Mouse (Mus musculus) thymus, adult 2 months (tissue): ENCODE results near the gene Pp2d1.
"Not testable (repeated sequence)": the region's sequence is repeated elsewhere in the genome, so short reads cannot be mapped to it uniquely, and the experiment has no call there.

Experiments
- CTCF ChIP-seq: fragments of 200-500 bp; IDR thresholded peaks from 2 replicates; pipeline ENCODE4 v1.5.1; 2012; ENCODE audit warnings: mild to moderate bottlenecking, control low read depth, low read length, moderate library complexity, borderline replicate concordance; ENCODE audit not compliant: control insufficient read depth, poor library complexity, insufficient read depth; ENCODE audit errors: extremely low read depth
- POLR2A ChIP-seq: fragments of 200-500 bp; IDR thresholded peaks from 2 replicates; pipeline ENCODE4 v1.6.1; 2012; ENCODE audit warnings: mild to moderate bottlenecking, low read length, control low read depth, moderate library complexity; ENCODE audit not compliant: control insufficient read depth, poor library complexity, insufficient read depth; ENCODE audit errors: extremely low read depth

DNA sequence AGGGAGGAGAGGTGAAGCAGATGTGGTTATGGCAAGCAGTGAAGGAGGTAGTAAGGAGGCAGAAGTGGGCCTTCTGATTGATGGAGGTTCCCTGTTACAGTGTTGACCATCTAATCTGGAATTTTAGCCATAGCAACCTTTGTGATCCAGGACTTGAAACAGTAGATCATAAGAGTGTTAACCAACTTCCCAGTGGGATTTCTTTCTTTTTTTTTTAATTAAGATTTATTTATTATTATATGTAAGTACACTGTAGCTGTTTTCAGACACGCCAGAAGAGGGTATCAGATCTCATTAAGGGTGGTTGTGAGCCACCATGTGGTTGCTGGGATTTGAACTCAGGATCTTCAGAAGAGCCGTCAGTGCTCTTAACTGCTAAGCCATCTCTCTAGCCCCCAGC is at the start of gene Pp2d1:
- TF ChIP-seq POLR2A, CTCF: not testable (repeated sequence)
